Mouse (Mus musculus) lung, postnatal 36 days (tissue): ENCODE data around the gene Cdc16.
"Not testable (repeated sequence)": the region's sequence is repeated elsewhere in the genome, so short reads cannot be mapped to it uniquely, and the experiment has no call there.

Experiments
- DNase-seq: peaks from one replicate; pipeline ENCODE4 v3.0.0; 2022; ENCODE audit warnings: mixed read lengths

Cdc16 gene

GRCm38 (mm10) chr8:13756982-13757804 is at the start of gene Cdc16:
Gene Cdc16 (plus strand): TSS chr8:13757676.
- peak; percentile 92 for DNase-seq

DNA sequence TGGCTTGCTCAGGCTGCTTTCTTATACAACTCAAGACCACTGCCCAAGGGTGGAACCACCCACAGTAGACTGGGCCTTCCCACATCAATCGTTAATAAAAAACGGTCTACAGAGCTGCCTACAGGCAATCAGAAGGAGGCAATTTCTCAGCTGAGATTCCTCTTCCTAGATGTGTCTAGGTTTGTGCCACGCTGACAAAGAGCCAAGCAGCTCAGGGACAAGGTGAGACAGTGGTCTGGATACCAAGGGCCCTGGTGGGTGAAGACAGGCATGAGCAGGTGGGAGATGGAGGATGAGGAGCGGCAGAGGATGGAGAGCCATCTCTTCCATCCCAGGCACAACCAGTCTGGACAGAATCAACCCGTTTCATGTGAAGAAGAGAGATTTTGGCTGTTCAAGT is 49.0 kb upstream of the Cdc16 start:
- DNase-seq = no peak

DNA sequence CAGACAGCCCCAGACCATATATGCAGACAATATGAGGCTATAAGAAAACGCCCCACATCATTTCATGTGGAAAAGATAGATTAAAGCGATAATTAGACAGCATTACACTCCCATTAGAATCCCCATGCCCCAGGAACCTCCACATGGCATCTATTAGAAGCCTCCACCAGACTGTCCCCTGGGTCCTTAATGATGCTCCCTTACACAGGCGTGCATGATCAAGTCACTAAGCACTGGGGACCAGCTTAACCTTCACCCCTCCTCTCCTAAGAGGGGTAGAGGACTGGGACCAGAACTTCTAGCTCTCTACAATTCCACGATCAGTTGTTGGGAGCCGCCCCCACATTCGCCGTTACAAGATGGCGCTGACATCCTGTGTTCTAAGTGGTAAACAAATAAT is 38.5 kb upstream of the Cdc16 start:
- DNase-seq = no peak

GRCm38 (mm10) chr8:13725722-13726121 is 31.8 kb upstream of the Cdc16 start:
- DNase-seq = peak; percentile 83

DNA sequence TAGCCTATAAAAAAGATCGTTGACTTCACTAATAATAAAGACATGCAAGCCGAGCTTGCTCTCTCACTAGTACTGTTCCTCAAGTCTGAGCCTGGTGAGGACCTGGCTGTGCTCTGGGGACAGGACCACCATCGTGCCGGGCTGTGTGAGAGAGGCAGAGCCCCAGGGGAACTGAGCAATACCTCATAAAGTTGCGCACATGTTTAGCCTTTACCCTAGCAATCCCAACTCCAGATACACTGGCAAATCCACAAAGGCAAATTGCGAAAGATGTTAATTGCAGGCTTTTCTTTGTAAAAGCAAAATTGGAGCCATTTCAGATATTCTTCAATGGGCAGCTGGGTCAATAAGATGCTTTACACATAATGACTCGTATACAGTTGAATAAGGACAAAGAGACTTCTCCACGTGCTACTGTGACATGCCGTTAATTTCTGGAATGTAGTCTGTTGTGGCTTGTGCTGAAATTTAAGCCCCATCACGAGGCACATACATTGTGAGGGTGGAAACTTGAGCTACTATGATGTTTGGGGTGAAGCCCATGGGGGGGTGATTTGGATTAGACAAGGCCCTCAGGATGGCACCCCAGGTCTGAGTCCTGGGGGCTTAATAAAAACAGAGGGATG is 29.9 kb upstream of the Cdc16 start:
- no peak for DNase-seq

DNA sequence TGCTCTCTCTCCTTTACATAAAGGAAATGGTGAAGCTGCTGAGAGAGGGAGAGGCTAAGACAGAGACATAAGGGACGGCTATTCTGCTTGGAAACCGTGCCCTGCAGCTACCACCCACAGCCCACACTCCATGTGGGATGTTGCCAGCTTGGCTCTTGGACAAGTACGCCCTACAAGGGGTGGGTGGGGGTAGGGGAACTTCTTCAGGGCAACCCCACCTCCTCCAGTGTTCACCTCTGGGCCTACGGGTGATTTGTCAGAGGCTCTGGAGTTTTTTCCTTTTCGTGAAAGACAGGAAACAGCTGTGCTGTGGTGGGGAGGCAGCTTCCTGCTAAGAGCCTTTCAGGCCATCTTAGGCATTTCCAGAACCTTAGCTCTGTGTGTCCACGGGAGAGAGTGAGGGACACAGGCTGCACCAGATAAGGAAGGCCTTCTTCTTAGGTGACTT is 17.1 kb upstream of the Cdc16 start:
- DNase-seq = peak; percentile 59

DNA sequence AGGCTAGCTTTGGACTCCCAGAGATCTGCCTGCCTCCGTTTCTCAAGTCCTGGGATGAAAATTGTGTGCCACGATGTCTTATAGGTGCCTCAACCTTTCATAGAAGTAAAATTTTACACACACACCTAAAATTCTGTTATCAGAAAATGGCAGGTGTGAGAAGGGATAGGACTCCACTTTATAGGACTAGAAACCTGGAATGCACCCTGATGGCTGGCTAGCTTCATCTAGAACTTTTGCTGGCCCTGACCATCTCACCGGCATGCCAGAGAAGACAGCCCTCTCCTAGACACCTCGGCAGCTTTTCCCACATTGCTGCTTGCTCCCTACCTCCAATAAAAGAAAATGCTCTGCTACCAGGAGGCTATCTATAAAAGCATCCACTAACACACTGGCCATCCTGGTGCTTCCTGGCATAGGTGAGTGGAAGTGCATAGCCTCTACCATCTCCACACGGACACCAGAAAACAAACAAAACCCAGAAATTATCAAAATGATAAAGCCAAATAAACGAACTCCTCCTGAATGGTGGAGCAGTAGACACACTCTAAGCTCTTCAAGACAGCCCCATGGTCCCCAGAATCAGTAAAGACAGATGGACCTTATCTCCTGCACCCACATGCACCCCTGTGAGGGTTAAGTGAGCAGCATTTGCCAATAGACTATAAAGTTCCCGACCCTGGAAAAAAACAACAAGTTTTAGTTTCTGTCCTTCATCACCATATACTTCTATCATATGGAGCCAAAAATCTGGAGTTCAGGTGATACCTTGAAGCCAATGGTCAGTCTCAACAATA is 16.5 kb upstream of the Cdc16 start:
- DNase-seq = no peak

GRCm38 (mm10) chr8:13746212-13746611 is 11.3 kb upstream of the Cdc16 start:
- not testable (repeated sequence) for DNase-seq

DNA sequence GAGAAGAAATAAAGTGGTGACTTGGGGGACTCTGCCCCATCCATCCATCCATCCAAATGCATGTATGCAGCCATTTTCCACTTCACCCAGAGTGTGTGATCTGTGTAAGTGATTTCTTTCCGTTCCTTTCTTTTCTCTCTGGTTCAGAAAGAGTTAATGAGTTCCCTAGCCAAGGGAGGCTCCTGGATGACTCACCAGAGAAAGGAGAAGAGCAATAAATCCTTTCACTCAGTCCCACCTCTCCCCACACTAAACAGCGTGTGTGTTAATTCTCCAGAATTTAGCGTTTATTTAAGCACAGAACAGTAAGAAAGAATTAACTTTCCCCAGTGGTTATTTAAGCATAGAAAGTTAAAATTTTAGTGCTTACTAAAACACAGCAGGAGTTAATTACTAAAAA is 9.8 kb upstream of the Cdc16 start:
- DNase-seq = no peak

GRCm38 (mm10) chr8:13753680-13754079 is 3.8 kb upstream of the Cdc16 start:
- peak; percentile 90 for DNase-seq

GRCm38 (mm10) chr8:13756480-13756879 is 996 bp upstream of the Cdc16 start:
- no peak for DNase-seq

GRCm38 (mm10) chr8:13757805-13758727 is 590 bp downstream of the Cdc16 start:
- peak; percentile 80 for DNase-seq

DNA sequence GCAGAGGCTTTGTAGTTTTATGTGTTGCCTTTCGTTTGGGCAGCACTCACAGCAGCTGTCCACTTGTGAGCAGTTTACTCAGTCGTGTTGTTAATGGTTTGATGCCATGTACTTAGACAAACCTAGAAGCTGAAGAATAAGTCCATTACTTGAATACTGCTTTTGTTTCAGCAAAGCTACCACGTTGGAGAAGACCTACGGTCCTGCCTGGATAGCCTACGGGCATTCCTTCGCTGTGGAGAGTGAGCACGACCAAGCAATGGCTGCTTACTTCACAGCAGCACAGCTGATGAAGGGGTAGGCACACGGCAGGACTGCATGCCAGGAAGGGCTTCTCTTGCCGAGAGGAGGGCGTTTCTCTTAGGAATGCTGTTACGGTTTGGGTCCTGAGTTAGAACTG is 11.7 kb downstream of the Cdc16 start:
- DNase-seq = no peak

DNA sequence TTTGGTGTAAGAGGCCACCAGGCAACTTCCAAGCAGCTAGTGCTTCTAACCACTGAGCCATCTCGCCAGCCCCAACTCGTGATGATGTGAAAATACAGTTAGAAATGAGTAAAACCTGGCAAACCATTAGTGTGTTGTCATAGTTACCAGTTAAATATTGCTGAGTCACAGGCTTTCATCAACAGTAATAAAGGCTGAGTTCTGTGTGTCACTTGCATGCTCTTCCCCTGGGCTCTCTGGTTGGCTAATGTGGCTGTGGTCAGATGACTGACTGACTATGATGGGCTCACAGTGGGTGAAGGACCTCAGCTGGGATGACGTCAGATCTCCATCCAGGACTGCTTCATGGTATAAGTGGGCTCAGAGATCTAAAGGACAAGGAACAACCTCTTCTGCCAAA is 23.1 kb downstream of the Cdc16 start:
- DNase-seq = no peak

- DNase-seq = peak; percentile 95
Measured at GRCm38 (mm10) chr8:13785250-13785763, 27.8 kb downstream of the Cdc16 start, which contains the start of gene Upf3a. Gene Upf3a (plus strand): TSS chr8:13785615.

- DNase-seq = peak; percentile 98
Measured at GRCm38 (mm10) chr8:13785764-13786299, 28.4 kb downstream of the Cdc16 start.

GRCm38 (mm10) chr8:13789606-13790005 is 32.1 kb downstream of the Cdc16 start:
- DNase-seq = no peak

DNA sequence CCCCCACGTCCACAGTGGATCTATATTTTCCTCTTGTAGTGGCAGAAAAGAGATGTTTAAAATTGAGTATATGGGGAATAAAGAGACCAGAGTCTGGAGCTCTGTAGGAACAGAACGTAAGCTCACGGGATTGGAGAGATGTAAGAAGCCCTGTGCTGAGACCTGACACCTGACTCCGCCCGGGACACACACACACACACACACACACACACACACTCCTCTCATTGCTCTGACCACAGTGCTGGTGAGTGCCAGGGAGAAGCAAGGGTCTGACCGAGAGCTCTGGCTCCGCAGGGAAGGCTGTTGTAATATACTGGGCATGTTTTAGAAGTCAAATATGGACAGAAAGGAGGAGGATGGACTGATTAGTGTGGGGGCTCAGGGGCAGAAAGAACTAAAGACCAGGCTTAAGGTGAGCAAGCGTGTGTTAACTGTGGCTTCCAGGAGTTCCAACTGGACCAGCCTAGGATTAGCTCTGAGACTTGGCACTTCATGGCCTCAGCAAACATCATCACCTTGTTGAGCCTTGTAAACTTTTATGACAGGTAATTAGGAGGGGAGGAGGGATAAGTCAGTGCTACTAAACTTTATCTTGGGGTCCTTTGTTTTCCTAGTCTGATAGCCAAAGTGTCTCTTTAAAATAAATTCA is 35.7 kb downstream of the Cdc16 start:
- DNase-seq = no peak

- DNase-seq = no peak
Measured at GRCm38 (mm10) chr8:13793746-13794101, 36.2 kb downstream of the Cdc16 start.

DNA sequence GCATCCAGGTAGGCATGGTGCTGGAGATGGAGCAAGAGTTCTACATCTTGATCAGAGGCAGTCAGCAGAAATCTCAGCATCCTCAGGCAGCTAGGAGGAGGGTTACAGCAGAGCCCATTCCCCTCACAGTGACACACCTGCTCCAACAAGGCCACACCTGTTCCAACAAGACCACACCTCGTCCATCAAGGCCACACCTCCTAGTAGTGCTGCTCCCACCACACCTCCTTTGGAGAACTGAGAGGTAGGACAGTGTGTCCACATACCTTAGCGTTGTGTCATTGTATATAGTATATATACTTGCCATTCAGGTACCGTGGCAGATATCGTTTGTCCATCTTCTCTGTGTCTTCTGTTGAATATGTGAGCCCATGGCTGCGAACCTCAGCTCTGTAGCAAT is 40.2 kb downstream of the Cdc16 start:
- no peak for DNase-seq

- no peak for DNase-seq
Measured at GRCm38 (mm10) chr8:13799566-13799965, 42.1 kb downstream of the Cdc16 start.
